Mouse (Mus musculus): ENCODE measurements around the gene Afg3l1. TPM values are rescaled to one million over a fixed set of nuclear protein-coding genes. Genes with fewer than 3 reads are reported as not detected.
"Not testable (repeated sequence)": the region's sequence is repeated elsewhere in the genome, so short reads cannot be mapped to it uniquely, and the experiment has no call there.

The Afg3l1 gene
- polyA plus RNA-seq, 1 experiment, result 42.0 TPM

DNA sequence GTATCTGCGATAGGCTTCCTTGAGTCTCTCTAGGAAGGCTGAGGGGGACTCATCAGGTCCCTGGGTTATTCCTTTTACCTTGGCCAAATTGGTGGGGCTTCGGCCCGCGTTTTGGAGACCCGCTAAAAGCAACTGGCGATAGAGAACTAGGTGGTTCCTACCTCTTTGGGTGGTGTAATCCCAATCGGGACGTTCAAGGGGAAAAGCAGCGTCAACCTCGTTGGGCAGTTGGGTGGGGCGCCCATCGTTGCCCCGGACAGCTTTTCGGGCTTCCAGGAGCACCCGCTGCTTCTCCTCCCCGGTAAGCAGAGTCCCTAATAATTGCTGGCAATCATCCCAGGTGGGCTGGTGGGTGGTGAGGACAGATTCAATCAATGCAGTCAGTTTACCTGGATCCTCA lies 45.3 kb upstream of the Afg3l1 start:
- no peaks in the 10 kb centered on the region for H3K4me1 ChIP-seq (ENCODE audit: control insufficient read depth, insufficient read depth, low read length)
- no peaks in the 10 kb centered on the region for H3K36me3 ChIP-seq (ENCODE audit: control insufficient read depth, insufficient read depth, low read length, poor library complexity, severe bottlenecking)
- no peaks in the 10 kb centered on the region for H3K27me3 ChIP-seq (ENCODE audit: control insufficient read depth, insufficient read depth, low read length, poor library complexity, severe bottlenecking)
- no peak overlapping the region for H3K27ac ChIP-seq (ENCODE audit: insufficient read depth, low read length)
- H3K4me3 ChIP-seq (ENCODE audit: low read depth, low read length), result no peak overlapping the region
- peaks cover 64% of the 10 kb centered on the region for H3K9me3 ChIP-seq (replicated peaks; ENCODE audit: control insufficient read depth, insufficient read depth, low read length, poor library complexity, severe bottlenecking)
- TF ChIP-seq CTCF (IDR thresholded peaks at IDR 0.05; ENCODE audit: low read depth, low read length) (no peak), EP300 (IDR thresholded peaks at IDR 0.05; ENCODE audit: insufficient read depth, low read depth, low read length) (no peak), POLR2A (IDR thresholded peaks at IDR 0.05; ENCODE audit: insufficient read depth, low read length) (no peak)
- no peak overlapping the region for H3K9ac ChIP-seq (ENCODE audit: low read depth, poor library complexity, severe bottlenecking)

DNA sequence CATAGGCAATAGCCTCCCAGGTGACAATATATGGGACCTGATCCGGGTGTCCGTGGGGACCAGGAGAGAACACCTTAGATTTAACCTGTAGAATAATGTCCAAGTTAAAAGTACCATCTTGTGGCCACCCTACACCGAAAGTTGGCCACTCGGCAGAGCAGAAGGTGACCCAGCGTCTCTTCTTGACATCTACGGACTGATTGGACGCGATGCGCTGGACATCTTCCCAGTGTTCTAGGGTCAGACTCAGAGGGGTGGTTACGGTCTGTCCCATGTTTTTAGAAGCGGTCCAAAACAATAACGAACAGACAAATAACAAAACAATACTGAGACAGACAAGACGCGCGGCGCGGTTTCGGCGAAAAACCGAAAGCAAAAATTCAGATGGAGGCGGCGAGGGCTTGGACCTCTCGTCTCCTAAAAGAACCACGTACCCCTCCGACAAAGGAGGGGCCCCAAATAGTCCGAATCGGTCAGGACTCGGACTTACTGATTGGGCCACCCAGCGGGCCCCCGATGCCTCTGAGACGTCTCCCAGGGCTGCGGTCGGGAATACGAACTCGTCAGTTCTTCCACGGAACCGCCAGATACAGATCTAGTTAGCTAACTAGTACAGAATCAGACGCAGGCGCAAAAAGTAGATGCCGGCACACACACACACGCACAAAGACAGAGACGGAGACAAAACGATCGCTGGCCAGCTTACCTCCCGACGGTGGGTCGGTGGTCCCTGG lies 44.3 kb upstream of the Afg3l1 start:
- H3K27me3 ChIP-seq (ENCODE audit: control insufficient read depth, insufficient read depth, low read length, poor library complexity, severe bottlenecking); H3K27ac ChIP-seq (ENCODE audit: insufficient read depth, low read length); H3K4me1 ChIP-seq (ENCODE audit: control insufficient read depth, insufficient read depth, low read length); H3K4me3 ChIP-seq (ENCODE audit: low read depth, low read length); H3K9ac ChIP-seq (ENCODE audit: low read depth, poor library complexity, severe bottlenecking); H3K36me3 ChIP-seq (ENCODE audit: control insufficient read depth, insufficient read depth, low read length, poor library complexity, severe bottlenecking): not testable (repeated sequence)
- H3K9me3 ChIP-seq (replicated peaks; ENCODE audit: control insufficient read depth, insufficient read depth, low read length, poor library complexity, severe bottlenecking), result peaks cover 55% of the 10 kb centered on the region

DNA sequence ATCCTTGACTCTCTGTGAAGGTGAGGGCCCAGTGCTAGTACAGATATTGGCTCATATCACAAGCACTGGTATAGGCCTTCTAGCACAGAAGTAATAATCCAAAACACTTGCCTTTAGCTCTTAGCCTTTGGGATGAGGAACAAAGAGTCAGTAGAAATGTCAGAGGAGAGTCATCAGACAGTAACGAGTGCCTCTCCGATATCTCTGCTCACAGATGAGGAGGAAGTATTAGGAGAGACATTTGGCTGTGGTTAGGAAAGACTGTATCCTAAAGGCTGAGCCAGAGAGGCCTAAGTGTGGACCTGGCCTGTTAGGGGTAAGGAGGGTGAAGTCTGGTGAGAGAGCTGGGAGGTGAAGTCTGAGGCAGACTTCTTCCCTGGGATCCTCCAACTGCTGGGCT lies 35.9 kb upstream of the Afg3l1 start:
- no peaks in the 10 kb centered on the region for H3K27me3 ChIP-seq (ENCODE audit: control insufficient read depth, insufficient read depth, low read length, poor library complexity, severe bottlenecking)
- TF ChIP-seq POLR2A (IDR thresholded peaks at IDR 0.05; ENCODE audit: insufficient read depth, low read length), result no peak
- no peak for TF ChIP-seq CTCF (IDR thresholded peaks at IDR 0.05; ENCODE audit: low read depth, low read length)
- no peak for TF ChIP-seq EP300 (IDR thresholded peaks at IDR 0.05; ENCODE audit: insufficient read depth, low read depth, low read length)
- H3K27ac ChIP-seq (ENCODE audit: insufficient read depth, low read length), result no peak overlapping the region
- no peaks in the 10 kb centered on the region for H3K36me3 ChIP-seq (ENCODE audit: control insufficient read depth, insufficient read depth, low read length, poor library complexity, severe bottlenecking)
- H3K9ac ChIP-seq (ENCODE audit: low read depth, poor library complexity, severe bottlenecking), result no peak overlapping the region
- no peak overlapping the region for H3K4me3 ChIP-seq (ENCODE audit: low read depth, low read length)
- peaks cover 4% of the 10 kb centered on the region; the same call in 1 of the 2 replicates for H3K9me3 ChIP-seq (replicated peaks; ENCODE audit: control insufficient read depth, insufficient read depth, low read length, poor library complexity, severe bottlenecking)
- no peaks in the 10 kb centered on the region for H3K4me1 ChIP-seq (ENCODE audit: control insufficient read depth, insufficient read depth, low read length)

DNA sequence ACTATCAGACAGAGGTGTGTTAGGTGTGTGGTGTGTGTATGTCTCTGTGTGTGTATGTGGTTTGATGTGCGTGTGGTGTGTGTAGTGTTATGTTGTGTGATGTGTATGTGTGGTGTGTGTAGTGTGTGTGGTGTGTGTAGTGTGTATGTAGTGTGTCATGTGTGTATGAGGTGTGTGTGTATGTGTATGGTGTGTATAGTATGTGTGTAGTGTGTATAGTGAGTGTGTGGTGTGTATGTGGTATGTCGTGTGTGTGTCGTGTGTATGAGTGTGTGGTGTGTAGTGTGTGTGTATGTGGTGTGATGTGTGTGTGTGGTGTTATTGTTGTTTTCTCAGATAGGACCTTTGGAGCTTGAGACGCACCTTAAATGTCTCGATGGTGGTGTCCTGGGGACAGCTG lies 35.4 kb upstream of the Afg3l1 start:
- H3K27ac ChIP-seq (ENCODE audit: insufficient read depth, low read length), result no peak overlapping the region
- H3K4me3 ChIP-seq (ENCODE audit: low read depth, low read length), result no peak overlapping the region
- H3K4me1 ChIP-seq (ENCODE audit: control insufficient read depth, insufficient read depth, low read length), result no peaks in the 10 kb centered on the region
- no peaks in the 10 kb centered on the region for H3K27me3 ChIP-seq (ENCODE audit: control insufficient read depth, insufficient read depth, low read length, poor library complexity, severe bottlenecking)
- H3K9me3 ChIP-seq (replicated peaks; ENCODE audit: control insufficient read depth, insufficient read depth, low read length, poor library complexity, severe bottlenecking), result peaks cover 4% of the 10 kb centered on the region; the same call in 1 of the 2 replicates
- TF ChIP-seq EP300 (IDR thresholded peaks at IDR 0.05; ENCODE audit: insufficient read depth, low read depth, low read length) (no peak), CTCF (IDR thresholded peaks at IDR 0.05; ENCODE audit: low read depth, low read length) (no peak), POLR2A (IDR thresholded peaks at IDR 0.05; ENCODE audit: insufficient read depth, low read length) (no peak)
- no peaks in the 10 kb centered on the region for H3K36me3 ChIP-seq (ENCODE audit: control insufficient read depth, insufficient read depth, low read length, poor library complexity, severe bottlenecking)
- no peak overlapping the region for H3K9ac ChIP-seq (ENCODE audit: low read depth, poor library complexity, severe bottlenecking)

DNA sequence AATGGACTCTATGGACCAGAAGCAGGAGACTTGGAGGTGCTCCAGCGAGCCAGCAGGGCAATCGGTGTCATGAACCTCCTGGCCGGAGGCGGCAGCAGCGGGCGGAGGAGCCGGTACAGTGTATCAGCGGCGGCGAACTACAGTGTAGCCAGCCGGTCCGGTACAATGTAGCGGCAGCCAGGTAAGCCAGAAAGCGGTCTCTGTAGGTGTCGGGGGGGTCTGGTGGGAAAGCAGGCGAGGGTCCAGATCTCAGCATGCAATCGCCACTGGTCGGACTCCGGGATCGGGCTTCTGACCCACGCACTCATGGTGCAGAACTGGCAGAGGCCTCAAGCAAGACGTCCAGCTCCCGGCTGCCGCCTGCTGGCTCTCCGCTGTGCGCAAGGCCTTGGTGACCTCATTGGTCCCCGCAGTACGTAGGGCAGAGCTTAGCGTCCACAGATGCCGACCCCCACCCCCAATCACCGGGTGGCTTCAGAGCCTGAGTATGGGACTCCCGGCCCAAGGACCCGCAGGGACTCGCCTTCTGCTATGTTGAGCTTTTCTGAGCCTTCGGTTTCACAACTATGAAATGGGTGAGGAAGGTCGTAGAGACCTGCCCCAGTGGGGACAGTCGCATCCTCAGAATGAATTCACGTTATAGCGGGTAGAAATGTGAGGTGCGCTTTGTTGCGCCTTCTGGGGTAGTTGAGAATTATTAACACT lies 34.7 kb upstream of the Afg3l1 start:
- peaks cover 4% of the 10 kb centered on the region for H3K4me1 ChIP-seq (ENCODE audit: control insufficient read depth, insufficient read depth, low read length)
- 0 out of 2 replicates have a peak, but pooled peaks cover 4% of the 10 kb centered on the region for H3K9me3 ChIP-seq (replicated peaks; ENCODE audit: control insufficient read depth, insufficient read depth, low read length, poor library complexity, severe bottlenecking)
- H3K27ac ChIP-seq (ENCODE audit: insufficient read depth, low read length), result no peak overlapping the region; the same call in 1 of the 2 replicates
- peak overlapping the region; percentile 78 for H3K4me3 ChIP-seq (ENCODE audit: low read depth, low read length)
- H3K36me3 ChIP-seq (ENCODE audit: control insufficient read depth, insufficient read depth, low read length, poor library complexity, severe bottlenecking), result no peaks in the 10 kb centered on the region
- TF ChIP-seq POLR2A (IDR thresholded peaks at IDR 0.05; ENCODE audit: insufficient read depth, low read length), result no peak
- TF ChIP-seq CTCF (IDR thresholded peaks at IDR 0.05; ENCODE audit: low read depth, low read length), result peak; percentile 62
- H3K9ac ChIP-seq (ENCODE audit: low read depth, poor library complexity, severe bottlenecking), result peak overlapping the region; percentile 67
- H3K27me3 ChIP-seq (ENCODE audit: control insufficient read depth, insufficient read depth, low read length, poor library complexity, severe bottlenecking), result no peaks in the 10 kb centered on the region

DNA sequence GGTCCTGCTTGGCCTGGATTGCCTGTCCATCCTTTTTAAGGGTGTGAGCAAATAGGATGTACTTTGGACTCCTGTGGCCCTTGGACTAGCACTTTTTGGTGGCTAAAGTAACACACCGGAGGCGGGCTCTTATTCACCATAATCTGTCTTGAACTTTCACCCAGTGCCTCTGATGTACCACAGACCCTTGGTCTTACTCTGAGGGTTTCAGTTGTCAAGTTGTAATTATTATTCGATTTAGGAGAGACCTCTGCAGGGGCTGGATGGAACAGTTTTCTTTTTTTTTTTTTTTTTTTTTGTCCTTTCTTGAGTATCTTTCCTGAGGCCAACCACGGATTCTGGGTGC lies 34.2 kb upstream of the Afg3l1 start:
- Histone ChIP-seq H3K36me3 (ENCODE audit: control insufficient read depth, insufficient read depth, low read length, poor library complexity, severe bottlenecking) (no peaks in the 10 kb centered on the region), H3K4me3 (ENCODE audit: low read depth, low read length) (peak overlapping the region; percentile 78), H3K27me3 (ENCODE audit: control insufficient read depth, insufficient read depth, low read length, poor library complexity, severe bottlenecking) (no peaks in the 10 kb centered on the region), H3K9me3 (replicated peaks; ENCODE audit: control insufficient read depth, insufficient read depth, low read length, poor library complexity, severe bottlenecking) (0 out of 2 replicates have a peak, but pooled peaks cover 4% of the 10 kb centered on the region), H3K4me1 (ENCODE audit: control insufficient read depth, insufficient read depth, low read length) (peaks cover 4% of the 10 kb centered on the region), H3K27ac (ENCODE audit: insufficient read depth, low read length) (no peak overlapping the region; the same call in 1 of the 2 replicates), H3K9ac (ENCODE audit: low read depth, poor library complexity, severe bottlenecking) (peak overlapping the region; percentile 67)
- TF ChIP-seq CTCF (IDR thresholded peaks at IDR 0.05; ENCODE audit: low read depth, low read length) (no peak), EP300 (IDR thresholded peaks at IDR 0.05; ENCODE audit: insufficient read depth, low read depth, low read length) (no peak), POLR2A (IDR thresholded peaks at IDR 0.05; ENCODE audit: insufficient read depth, low read length) (no peak)

Data from ES-Bruce4 (cell line).